Mouse (Mus musculus) leukemia stem cell, adult 10-12 weeks (primary cell): ENCODE measurements around the gene Fam184b. TPM values are rescaled to one million over a fixed set of nuclear protein-coding genes. Genes with fewer than 3 reads are reported as not detected.

Experiments
- polyA plus RNA-seq: library from polyadenylated mRNA; stranded (reverse); fragments of >175 nt; gene quantifications from 2 replicates; pipeline ENCODE4 v1.2.3, GENCODE M21; 2012; ENCODE audit warnings: low replicate concordance

Fam184b gene
- 0.20 TPM in 1 of 2 replicates, not detected in the other for polyA plus RNA-seq

DNA sequence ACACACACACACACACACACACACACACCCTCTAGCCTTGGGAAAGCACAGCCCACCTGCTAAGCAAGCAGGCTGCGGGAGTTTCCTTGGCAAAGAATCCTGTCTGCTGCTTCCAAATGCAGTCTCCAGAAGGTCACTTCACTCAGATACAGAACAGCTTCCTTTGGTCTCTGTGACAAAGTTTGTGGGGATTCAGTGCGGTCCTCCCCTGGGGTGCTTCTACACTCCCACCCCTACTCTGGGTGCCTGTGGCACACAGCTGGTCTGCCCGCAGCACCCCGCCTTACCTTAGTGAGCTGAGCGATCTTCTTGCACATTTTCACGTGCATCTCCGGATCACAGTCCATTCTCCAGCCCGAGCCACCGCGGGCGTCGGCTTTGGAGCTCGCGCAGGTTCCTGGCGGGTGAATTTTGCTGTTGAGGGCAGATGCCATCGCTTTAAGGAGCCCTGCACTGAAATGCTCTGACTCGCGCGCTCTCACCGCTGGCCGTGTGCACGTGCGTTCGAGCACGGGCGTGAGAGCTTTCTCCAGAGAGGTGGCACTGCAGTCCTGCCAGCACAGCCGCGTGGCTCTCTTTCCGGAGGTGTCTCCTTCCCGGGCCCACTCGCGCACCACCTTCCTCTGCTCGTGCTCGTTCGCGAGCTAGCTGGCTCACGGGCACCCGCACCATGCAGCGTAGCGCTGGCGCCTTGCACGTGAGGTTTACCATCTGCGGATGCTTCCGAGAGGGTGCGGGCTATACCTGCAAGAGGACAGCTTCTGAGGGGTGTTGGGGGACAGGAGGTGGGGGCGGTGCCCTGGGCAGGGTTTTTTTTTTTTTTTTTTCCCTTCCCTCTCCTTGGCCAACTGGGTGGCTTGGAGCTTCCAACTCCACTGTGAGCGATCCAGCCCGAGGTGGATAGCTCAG lies at the start of gene Fam184b:
Gene Fam184b (minus strand): TSS at position 809 of the 909 bp plus-strand sequence.

DNA sequence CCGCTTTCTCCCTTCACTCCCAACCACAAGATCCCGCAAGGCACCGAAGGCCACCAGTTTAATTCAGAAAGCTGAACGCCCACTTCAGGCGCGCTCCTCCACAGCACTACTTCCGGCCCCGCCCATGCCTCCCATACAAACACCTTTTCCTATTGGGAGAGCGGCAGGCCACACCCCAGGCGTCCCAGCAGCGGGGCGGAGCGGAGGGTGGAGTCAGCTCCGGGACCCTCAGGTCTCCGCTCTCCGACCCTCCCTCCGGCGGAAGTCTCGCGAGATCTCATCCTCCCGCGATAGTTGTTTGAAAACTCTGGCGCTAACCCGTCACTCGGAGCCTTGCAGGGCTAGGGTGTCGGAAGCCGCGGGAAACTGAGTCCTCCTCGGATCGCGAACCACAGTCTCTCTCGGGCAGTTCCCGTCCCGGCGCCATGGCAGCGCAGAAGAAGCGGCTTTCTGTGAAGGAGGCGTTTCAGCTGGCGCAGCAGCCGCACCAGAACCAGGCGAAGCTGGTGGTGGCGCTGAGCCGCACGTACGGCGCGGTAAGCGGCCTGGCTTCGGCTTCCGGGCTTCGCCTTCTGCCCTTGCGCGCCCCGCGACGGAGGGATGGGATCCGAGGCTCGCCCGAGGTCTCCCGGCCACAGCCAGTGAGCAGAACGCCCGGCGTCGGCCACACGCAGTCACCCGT lies 30.3 kb upstream of the Fam184b start, which contains the start of gene Ncapg:
Gene Ncapg (plus strand): TSS at position 322 of the 682 bp plus-strand sequence.

DNA sequence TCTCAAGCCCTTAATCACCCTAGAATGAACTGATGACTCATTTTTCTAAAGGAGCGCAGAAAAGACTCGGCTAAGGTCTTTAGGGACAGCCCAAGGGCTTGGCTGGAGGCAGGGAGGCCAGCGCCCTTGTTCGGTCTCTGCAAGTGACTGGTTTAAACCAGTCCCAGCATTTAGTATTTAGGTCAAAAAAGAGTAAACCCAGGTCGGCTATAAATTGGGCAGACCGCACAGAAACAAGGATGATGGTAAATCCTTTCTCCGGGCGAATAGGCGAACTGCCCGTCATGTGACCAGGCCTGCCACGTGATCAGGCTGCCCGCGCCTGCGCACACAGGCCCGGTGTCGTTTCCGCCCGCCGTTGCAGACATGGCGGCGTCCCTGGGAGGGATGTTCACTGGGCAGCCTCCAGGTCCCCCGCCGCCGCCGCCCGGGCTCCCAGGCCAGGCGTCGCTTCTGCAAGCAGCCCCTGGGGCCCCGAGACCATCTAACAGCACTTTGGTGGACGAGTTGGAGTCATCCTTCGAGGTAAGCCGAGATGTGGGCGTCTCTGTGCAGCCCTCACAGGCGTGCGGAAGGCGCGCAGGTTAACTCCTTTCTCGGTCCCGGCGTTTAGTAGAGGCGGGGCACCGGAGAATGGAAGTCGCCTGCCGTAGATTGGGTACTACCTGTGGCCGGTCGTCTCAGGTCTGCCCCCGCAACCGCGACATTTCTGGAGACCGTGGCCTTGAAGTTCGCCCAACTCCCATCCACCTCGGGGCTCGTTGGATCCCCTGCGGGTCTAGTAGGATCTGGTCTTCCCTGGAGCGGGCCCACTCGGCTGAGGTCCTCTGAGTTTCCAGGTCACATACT lies 119.2 kb downstream of the Fam184b start, which contains the start of gene Med28:
Gene Med28 (plus strand): TSS at position 270 of the 849 bp plus-strand sequence.

GRCm38 (mm10) chr5:45493191-45494092 lies 146.0 kb downstream of the Fam184b start, which contains the start of gene Lap3:
Lap3 (plus strand) TSS chr5:45493374.

Other genes with a start within 250 kb of the Fam184b start
- 30.7 and 47.9 TPM in 2 replicates for gene Qdpr, start 189.4 kb downstream of the Fam184b start, polyA plus RNA-seq
- not detected in 2 replicates for gene Clrn2, start 185.9 kb downstream of the Fam184b start, polyA plus RNA-seq
- gene Lap3, start 146.2 kb downstream of the Fam184b start, polyA plus RNA-seq = 7.5 and 17.7 TPM in 2 replicates
- 41.9 and 61.9 TPM in 2 replicates for gene Med28, start 119.4 kb downstream of the Fam184b start, polyA plus RNA-seq
- gene Ncapg, start 30.3 kb upstream of the Fam184b start, polyA plus RNA-seq = 1.8 and 9.2 TPM in 2 replicates
- 2.9 and 7.6 TPM in 2 replicates for gene Lcorl, start 218.0 kb upstream of the Fam184b start, polyA plus RNA-seq